Mouse (Mus musculus): ENCODE results near the gene Morn3. TPM values are rescaled to one million over a fixed set of nuclear protein-coding genes. Genes with fewer than 3 reads are reported as not detected.

Morn3 gene
- not detected in 2 replicates for polyA plus RNA-seq (2012; ENCODE audit: insufficient read depth, insufficient read length, missing spikeins)

- no peak within 1 kb of the TSS for H3K27ac ChIP-seq (replicated peaks; ENCODE audit: low read depth, low read length)
- no peak within 1 kb of the TSS for H3K4me3 ChIP-seq (ENCODE audit: insufficient read depth, low read depth, low read length)
- no peaks in the 10 kb centered on the region for H3K4me1 ChIP-seq (ENCODE audit: control insufficient read depth, insufficient read depth, insufficient read length, low read length)
Observed at GRCm38 (mm10) chr5:123046916-123047315, at the start of gene Morn3. Morn3 (minus strand) TSS chr5:123047016.

DNA sequence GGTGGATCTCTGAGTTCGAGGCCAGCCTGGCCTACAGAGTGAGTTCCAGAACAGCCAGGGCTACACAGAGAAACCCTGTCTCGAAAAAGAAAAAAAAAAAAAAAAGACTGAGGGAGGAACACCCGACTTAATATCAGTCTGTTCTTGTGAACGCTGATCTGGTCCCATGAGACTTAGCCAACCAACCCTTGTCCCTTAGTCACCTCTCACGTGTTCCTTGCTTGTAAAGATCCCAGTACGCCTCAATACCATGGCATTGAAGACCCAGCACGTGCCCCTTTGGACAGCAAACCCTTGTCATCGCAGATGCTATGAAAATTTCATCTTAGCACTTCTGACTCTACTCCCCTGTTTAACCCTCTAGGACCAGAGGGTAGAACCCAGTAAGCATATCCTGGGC is 49.5 kb upstream of the Morn3 start:
- no peak overlapping the region for H3K4me3 ChIP-seq (ENCODE audit: insufficient read depth, low read depth, low read length)
- peaks cover 4% of the 10 kb centered on the region for H3K4me1 ChIP-seq (ENCODE audit: control insufficient read depth, insufficient read depth, insufficient read length, low read length)
- H3K27ac ChIP-seq (replicated peaks; ENCODE audit: low read depth, low read length), result no peak overlapping the region

DNA sequence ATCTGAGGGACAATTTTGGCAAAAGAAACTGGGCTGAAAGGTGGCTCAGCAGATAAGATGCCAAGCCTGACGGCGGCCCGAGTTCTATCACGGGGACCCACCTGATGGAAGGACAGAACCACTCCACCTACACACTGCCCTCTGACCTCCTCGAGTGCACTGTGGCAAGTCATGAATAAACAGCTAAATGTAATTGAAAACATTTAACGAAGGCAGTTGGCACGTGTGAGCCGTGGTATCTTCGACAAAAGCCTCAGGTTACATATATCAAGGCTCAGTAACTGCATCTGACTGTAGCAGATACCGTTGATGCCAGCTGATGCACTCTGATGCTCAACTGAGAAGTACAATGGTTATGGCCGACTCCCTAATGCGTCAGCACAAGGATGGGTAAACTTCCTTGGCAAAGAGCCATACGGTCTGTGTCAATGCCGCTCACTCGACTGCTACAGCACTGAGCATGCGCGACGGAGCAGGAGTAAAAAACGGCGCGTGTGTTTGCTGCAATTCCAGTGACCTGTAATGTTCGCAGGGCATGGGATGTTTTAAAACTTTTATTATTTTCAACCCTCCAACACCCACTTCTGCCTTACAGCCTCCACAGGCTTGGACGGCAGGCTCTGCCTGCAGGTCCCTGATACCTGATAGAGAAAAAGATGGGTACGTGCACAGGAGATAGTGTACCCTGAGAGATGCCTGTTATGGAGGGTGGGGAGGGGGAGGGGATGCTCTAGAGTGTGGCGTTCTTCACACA is 47.6 kb upstream of the Morn3 start:
- Histone ChIP-seq H3K4me3 (ENCODE audit: insufficient read depth, low read depth, low read length) (no peak overlapping the region), H3K27ac (replicated peaks; ENCODE audit: low read depth, low read length) (no peak overlapping the region)

DNA sequence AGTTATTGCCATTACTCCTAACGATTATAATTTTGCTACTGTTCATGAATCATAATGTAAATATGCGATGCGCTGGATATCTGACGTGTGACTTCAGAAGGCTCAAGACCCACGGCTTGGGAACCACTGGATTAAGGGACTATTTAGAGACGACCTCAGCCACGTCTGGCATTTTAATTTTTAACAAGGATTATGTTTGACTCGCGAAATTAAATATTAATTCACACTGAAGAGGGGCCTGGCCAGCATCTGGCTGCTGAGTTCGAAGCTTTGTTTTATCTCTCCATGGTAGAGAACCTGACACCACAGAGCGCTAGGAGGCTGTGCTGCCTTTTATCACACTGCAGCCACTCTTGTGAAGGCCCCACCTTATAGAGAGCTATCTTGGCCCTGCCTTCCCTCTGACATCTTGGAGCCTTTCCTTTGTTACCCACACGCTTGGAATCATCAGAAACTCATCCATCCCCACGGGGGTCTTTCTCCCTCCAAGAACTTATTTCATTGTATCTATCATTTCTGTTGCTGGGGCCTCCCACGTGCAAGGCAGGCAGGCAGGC is 46.3 kb upstream of the Morn3 start:
- Histone ChIP-seq H3K27ac (replicated peaks; ENCODE audit: low read depth, low read length) (no peak overlapping the region), H3K4me1 (ENCODE audit: control insufficient read depth, insufficient read depth, insufficient read length, low read length) (peaks cover 4% of the 10 kb centered on the region), H3K4me3 (ENCODE audit: insufficient read depth, low read depth, low read length) (no peak overlapping the region)

More for the DNA sequence above, 47.6 kb upstream of the Morn3 start:
- peaks cover 4% of the 10 kb centered on the region for H3K4me1 ChIP-seq (ENCODE audit: control insufficient read depth, insufficient read depth, insufficient read length, low read length)

DNA sequence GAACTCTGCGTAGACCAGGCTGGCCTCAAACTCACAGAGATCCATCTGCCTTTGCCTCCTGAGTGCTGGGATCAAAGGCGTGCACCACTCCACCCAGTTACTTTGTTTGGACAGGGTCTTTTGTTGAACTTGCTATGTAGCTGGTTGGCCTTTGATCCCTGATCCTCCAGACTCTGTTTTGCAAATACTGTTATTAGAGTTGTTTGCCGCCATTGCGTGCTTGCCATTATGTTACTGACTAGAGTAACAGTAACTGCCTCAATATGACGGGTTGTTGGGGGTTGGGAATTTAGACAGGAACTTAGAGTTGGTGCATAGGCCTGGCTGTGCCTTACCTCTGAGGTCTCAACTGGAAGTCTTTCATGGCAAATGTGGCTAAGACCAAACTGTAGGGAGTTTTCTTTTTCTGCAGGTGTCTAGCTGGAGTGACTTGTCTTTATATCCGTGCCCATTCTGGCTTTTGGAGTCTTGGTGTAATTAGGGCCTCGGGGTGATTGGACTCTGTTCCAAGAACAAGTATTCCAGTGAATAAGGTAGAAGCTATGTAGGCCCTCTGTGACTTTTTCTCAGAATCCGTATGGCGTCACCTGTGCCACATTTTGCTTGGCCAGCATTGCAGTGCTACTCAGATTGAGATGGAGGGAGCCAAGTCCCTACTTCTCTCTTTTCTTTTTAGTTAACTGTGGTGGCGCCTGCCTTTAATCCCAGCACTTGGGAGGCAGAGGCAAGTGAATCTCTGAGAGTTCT is 43.9 kb upstream of the Morn3 start:
- Histone ChIP-seq H3K4me1 (ENCODE audit: control insufficient read depth, insufficient read depth, insufficient read length, low read length) (peaks cover 3% of the 10 kb centered on the region; the same call in 1 of the 2 replicates), H3K4me3 (ENCODE audit: insufficient read depth, low read depth, low read length) (no peak overlapping the region), H3K27ac (replicated peaks; ENCODE audit: low read depth, low read length) (0 out of 2 replicates have a peak overlapping the region, but pooled peaks have one; percentile 23)

- 0 out of 2 replicates have a peak, but pooled peaks cover 6% of the 10 kb centered on the region for H3K4me1 ChIP-seq (ENCODE audit: control insufficient read depth, insufficient read depth, insufficient read length, low read length)
- H3K4me3 ChIP-seq (ENCODE audit: insufficient read depth, low read depth, low read length), result no peak overlapping the region
- no peak overlapping the region for H3K27ac ChIP-seq (replicated peaks; ENCODE audit: low read depth, low read length)
Observed at GRCm38 (mm10) chr5:123088784-123089183, 42.0 kb upstream of the Morn3 start.

DNA sequence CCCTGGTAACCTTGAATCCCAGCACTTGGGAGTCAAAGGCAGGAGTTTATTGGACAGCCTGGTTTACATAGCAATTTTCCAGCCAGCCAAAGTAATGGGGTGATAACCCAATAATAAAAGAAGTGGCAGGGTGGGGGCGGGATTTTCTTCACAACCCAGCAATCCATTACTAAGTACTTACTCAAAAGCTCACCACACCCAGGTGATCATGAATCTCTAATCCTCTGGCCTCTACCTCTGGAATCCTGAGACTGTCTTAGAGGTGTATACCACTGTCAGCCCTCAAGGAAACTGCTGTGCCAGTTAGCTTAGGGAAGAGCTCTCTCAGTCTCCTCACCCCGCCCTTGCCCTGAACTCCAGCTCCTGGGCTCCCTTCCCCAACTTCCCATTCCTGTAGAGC is 39.7 kb upstream of the Morn3 start:
- no peak overlapping the region for H3K27ac ChIP-seq (replicated peaks; ENCODE audit: low read depth, low read length)
- H3K4me1 ChIP-seq (ENCODE audit: control insufficient read depth, insufficient read depth, insufficient read length, low read length), result 0 out of 2 replicates have a peak, but pooled peaks cover 8% of the 10 kb centered on the region
- H3K4me3 ChIP-seq (ENCODE audit: insufficient read depth, low read depth, low read length), result no peak overlapping the region

- H3K27ac ChIP-seq (replicated peaks; ENCODE audit: low read depth, low read length), result no peak overlapping the region
- H3K4me1 ChIP-seq (ENCODE audit: control insufficient read depth, insufficient read depth, insufficient read length, low read length), result peaks cover 15% of the 10 kb centered on the region
- H3K4me3 ChIP-seq (ENCODE audit: insufficient read depth, low read depth, low read length), result no peak overlapping the region
Observed at GRCm38 (mm10) chr5:123083340-123084050, 36.7 kb upstream of the Morn3 start.

DNA sequence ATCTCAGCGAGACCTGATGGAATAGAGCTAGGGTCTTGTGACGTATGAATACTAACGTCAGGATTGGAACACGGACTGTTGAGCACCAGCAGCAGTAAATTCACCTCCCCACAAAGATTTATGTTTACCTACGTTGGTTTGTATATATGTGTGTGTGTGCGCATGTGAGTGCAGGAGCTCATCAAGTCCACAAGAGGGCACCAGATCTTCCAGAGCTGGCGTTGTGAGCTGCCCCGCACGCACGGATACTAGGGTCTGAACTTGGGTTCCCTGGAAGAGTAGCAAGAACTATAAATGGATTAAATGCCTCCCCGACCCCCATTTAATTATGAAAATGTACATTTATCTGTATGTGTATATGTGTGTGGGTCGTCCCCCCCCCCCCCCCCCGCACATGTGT is 33.7 kb upstream of the Morn3 start:
- H3K4me1 ChIP-seq (ENCODE audit: control insufficient read depth, insufficient read depth, insufficient read length, low read length), result peaks cover 26% of the 10 kb centered on the region
- H3K27ac ChIP-seq (replicated peaks; ENCODE audit: low read depth, low read length), result peak overlapping the region; percentile 53; the same call in 1 of the 2 replicates

GRCm38 (mm10) chr5:123080041-123080440 is 33.2 kb upstream of the Morn3 start:
- H3K27ac ChIP-seq (replicated peaks; ENCODE audit: low read depth, low read length), result peak overlapping the region; percentile 55
- peak overlapping the region; percentile 0; the same call in 1 of the 2 replicates for H3K4me3 ChIP-seq (ENCODE audit: insufficient read depth, low read depth, low read length)
- H3K4me1 ChIP-seq (ENCODE audit: control insufficient read depth, insufficient read depth, insufficient read length, low read length), result peaks cover 27% of the 10 kb centered on the region

More for the DNA sequence above, 33.7 kb upstream of the Morn3 start:
- H3K4me3 ChIP-seq (ENCODE audit: insufficient read depth, low read depth, low read length), result no peak overlapping the region

GRCm38 (mm10) chr5:123079568-123079967 is 32.8 kb upstream of the Morn3 start:
- Histone ChIP-seq H3K4me1 (ENCODE audit: control insufficient read depth, insufficient read depth, insufficient read length, low read length) (peaks cover 25% of the 10 kb centered on the region), H3K4me3 (ENCODE audit: insufficient read depth, low read depth, low read length) (peak overlapping the region; percentile 0; the same call in 1 of the 2 replicates), H3K27ac (replicated peaks; ENCODE audit: low read depth, low read length) (peak overlapping the region; percentile 66)

DNA sequence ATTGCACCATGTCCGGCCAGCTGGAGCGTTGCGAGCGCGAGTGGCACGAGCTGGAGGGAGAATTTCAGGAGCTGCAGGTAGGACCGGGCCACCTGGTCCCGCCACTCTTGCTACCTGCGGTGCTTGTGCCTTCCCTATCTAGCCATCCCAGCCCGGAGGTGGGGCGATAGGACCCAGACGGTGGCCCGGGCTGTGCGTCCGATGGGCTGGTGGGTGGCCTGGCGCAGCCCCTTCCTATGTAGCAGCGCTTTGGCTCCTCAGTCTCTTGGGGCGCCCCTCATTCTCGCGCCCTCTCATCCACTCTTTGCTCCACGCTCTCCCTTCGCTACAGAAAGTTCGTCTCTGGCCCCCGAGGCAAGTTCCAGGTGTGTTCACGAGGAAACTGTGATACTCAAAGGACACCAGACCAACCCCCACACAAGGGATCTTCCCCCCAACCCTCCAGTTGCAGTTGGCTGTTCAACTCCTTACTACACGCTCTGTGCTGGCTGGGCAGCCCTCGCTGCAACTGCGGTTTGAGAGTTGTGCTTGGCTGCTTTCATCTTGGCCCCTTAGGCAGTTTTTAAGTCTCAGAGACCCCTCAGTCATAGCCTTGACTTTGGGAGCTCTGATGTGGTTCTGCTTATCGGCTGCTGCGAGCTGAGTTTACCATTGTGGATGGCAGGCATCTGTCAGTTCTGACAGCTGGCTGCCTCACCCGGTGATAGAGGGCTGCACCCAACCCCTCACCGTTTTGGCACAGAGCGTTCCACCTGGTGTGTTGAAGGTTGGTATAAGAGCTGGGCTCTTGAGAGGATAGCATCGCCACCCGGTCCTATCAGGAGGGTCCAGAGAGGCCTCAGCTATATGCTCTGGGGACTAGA is 29.8 kb upstream of the Morn3 start:
- H3K4me3 ChIP-seq (ENCODE audit: insufficient read depth, low read depth, low read length), result peak overlapping the region; percentile 74
- H3K4me1 ChIP-seq (ENCODE audit: control insufficient read depth, insufficient read depth, insufficient read length, low read length), result peaks cover 22% of the 10 kb centered on the region
- H3K27ac ChIP-seq (replicated peaks; ENCODE audit: low read depth, low read length), result peak overlapping the region; percentile 9

GRCm38 (mm10) chr5:123075576-123076418 is 29.0 kb upstream of the Morn3 start:
- Histone ChIP-seq H3K27ac (replicated peaks; ENCODE audit: low read depth, low read length) (peak overlapping the region; percentile 89), H3K4me3 (ENCODE audit: insufficient read depth, low read depth, low read length) (peak overlapping the region; percentile 74), H3K4me1 (ENCODE audit: control insufficient read depth, insufficient read depth, insufficient read length, low read length) (peaks cover 22% of the 10 kb centered on the region)

Measured in brown adipose tissue, adult 24 weeks (tissue).